Mouse (Mus musculus) c-Kit-positive CD71-positive TER-119-positive erythroid progenitor cells, embryonic 14.5 days (primary cell): ENCODE results near the gene Rnf34.
A peak's percentile ranks its signal among the peaks of the same experiment; 100 is the strongest.

Experiments used
- DNase-seq: peaks from one replicate; pipeline ENCODE4 v3.0.0-alpha.2; 2013; ENCODE audit warnings: low spot score

Gene Rnf34

GRCm38 (mm10) chr5:122873573-122873972 lies 23.7 kb downstream of the Rnf34 start:
- no peak for DNase-seq

GRCm38 (mm10) chr5:122874359-122874758 lies 24.5 kb downstream of the Rnf34 start:
- DNase-seq, result no peak

- DNase-seq, result no peak
Observed at GRCm38 (mm10) chr5:122876671-122877070, 26.8 kb downstream of the Rnf34 start.

- DNase-seq, result no peak
Observed at GRCm38 (mm10) chr5:122880241-122880980, 30.6 kb downstream of the Rnf34 start.

GRCm38 (mm10) chr5:122881313-122881712 lies 31.5 kb downstream of the Rnf34 start:
- peak; percentile 57 for DNase-seq

GRCm38 (mm10) chr5:122882256-122883050 lies 32.6 kb downstream of the Rnf34 start:
- no peak for DNase-seq

- DNase-seq, result no peak
Observed at GRCm38 (mm10) chr5:122883237-122883636, 33.4 kb downstream of the Rnf34 start.

GRCm38 (mm10) chr5:122883652-122884235 lies 33.9 kb downstream of the Rnf34 start:
- DNase-seq, result no peak

GRCm38 (mm10) chr5:122884594-122885348 lies 34.9 kb downstream of the Rnf34 start:
- no peak for DNase-seq

GRCm38 (mm10) chr5:122887033-122887432 lies 37.2 kb downstream of the Rnf34 start:
- no peak for DNase-seq

- DNase-seq, result no peak
Observed at GRCm38 (mm10) chr5:122887926-122888611, 38.2 kb downstream of the Rnf34 start.

- DNase-seq, result no peak
Observed at GRCm38 (mm10) chr5:122888612-122889214, 38.9 kb downstream of the Rnf34 start.

- no peak for DNase-seq
Observed at GRCm38 (mm10) chr5:122890396-122890795, 40.5 kb downstream of the Rnf34 start.

GRCm38 (mm10) chr5:122893270-122893669 lies 43.4 kb downstream of the Rnf34 start:
- DNase-seq, result no peak

- DNase-seq, result peak; percentile 69
Observed at GRCm38 (mm10) chr5:122894007-122894637, 44.3 kb downstream of the Rnf34 start.

- DNase-seq, result no peak
Observed at GRCm38 (mm10) chr5:122894821-122895220, 45.0 kb downstream of the Rnf34 start.

GRCm38 (mm10) chr5:122898153-122898552 lies 48.3 kb downstream of the Rnf34 start:
- no peak for DNase-seq

- peak; percentile 34 for DNase-seq
Observed at GRCm38 (mm10) chr5:122898963-122899776, 49.3 kb downstream of the Rnf34 start.

- DNase-seq, result peak; percentile 83
Observed at GRCm38 (mm10) chr5:122899777-122900557, 50.1 kb downstream of the Rnf34 start.
